Mouse (Mus musculus) layer of hippocampus, adult 18-20 months (tissue): Measurements from ENCODE around the gene Caly. TPM values are rescaled to one million over a fixed set of nuclear protein-coding genes. Genes with fewer than 3 reads are reported as not detected.
A peak's percentile ranks its signal among the peaks of the same experiment; 100 is the strongest.

Source experiments
- DNase-seq, 2 experiments: peaks; one replicate each; pipeline ENCODE4 v3.0.0; 2022; ENCODE audit warnings: low spot score in 2 of 2
- total RNA-seq, 2 experiments: library from RNA; stranded (reverse); gene quantifications; 2 replicates each; pipeline ENCODE4 v1.2.3; 2021

Caly gene
- total RNA-seq, 2 experiments from 2014 or later: 269 to 293 TPM

- DNase-seq: no peak
These were observed 10.7 kb upstream of the Caly start, which contains the start of gene Prap1 for GRCm38 (mm10) chr7:140092924-140093528. TSS of gene Prap1 (plus strand) at chr7:140093395.

GRCm38 (mm10) chr7:140090601-140091000 lies 8.3 kb upstream of the Caly start:
- DNase-seq: no peak

GRCm38 (mm10) chr7:140081408-140082241 lies 723 bp downstream of the Caly start:
- DNase-seq: peak; percentile 39 to 61

- peak; percentile 92 to 95 for DNase-seq
These were observed 1.7 kb downstream of the Caly start for GRCm38 (mm10) chr7:140080503-140081156.

- peak; percentile 64 to 79 for DNase-seq
These were observed 3.6 kb downstream of the Caly start for GRCm38 (mm10) chr7:140078711-140079110.

- no peak for DNase-seq
These were observed 4.7 kb downstream of the Caly start for GRCm38 (mm10) chr7:140077698-140078097.

GRCm38 (mm10) chr7:140070042-140070711 lies 12.2 kb downstream of the Caly start:
- DNase-seq: no peak

- DNase-seq: no peak
These were observed 15.0 kb downstream of the Caly start for GRCm38 (mm10) chr7:140067397-140067796.

GRCm38 (mm10) chr7:140063092-140063491 lies 19.3 kb downstream of the Caly start:
- DNase-seq: peak in 1 of 2 experiments; percentile 85

- peak in 1 of 2 experiments; percentile 34 for DNase-seq
These were observed 20.0 kb downstream of the Caly start for GRCm38 (mm10) chr7:140062307-140062706.

GRCm38 (mm10) chr7:140061832-140062130 lies 20.6 kb downstream of the Caly start:
- DNase-seq: no peak

GRCm38 (mm10) chr7:140060936-140061831 lies 21.2 kb downstream of the Caly start:
- DNase-seq: no peak

GRCm38 (mm10) chr7:140059601-140060000 lies 22.7 kb downstream of the Caly start:
- DNase-seq: no peak

GRCm38 (mm10) chr7:140058528-140058927 lies 23.8 kb downstream of the Caly start:
- no peak for DNase-seq

GRCm38 (mm10) chr7:140057413-140058407 lies 24.6 kb downstream of the Caly start:
- no peak for DNase-seq

GRCm38 (mm10) chr7:140054124-140054523 lies 28.2 kb downstream of the Caly start:
- peak; percentile 36 to 77 for DNase-seq

- no peak for DNase-seq
These were observed 33.1 kb downstream of the Caly start for GRCm38 (mm10) chr7:140049115-140049689.

- DNase-seq: no peak
These were observed 33.8 kb downstream of the Caly start, which contains the start of gene Msx3 for GRCm38 (mm10) chr7:140048361-140049114. TSS of gene Msx3 (minus strand) at chr7:140049089.
